Mouse (Mus musculus) lung, embryonic 16.5 days (tissue): ENCODE measurements around the gene Cfap70. TPM values are rescaled to one million over a fixed set of nuclear protein-coding genes. Genes with fewer than 3 reads are reported as not detected.
A peak's percentile ranks its signal among the peaks of the same experiment; 100 is the strongest.

Experiments used
- ATAC-seq: fragments of 200-750 bp; cut with Nextera tagmentation; 2 replicates; pipeline ENCODE4 v1.8.0; 2017; ENCODE audit warnings: low read depth, mild to moderate bottlenecking, moderate library complexity
- H3K27ac ChIP-seq: fragments of 300-500 bp; sonication (generic); 2 replicates; pipeline ENCODE4 v1.5.1; 2014; ENCODE audit warnings: mild to moderate bottlenecking, control low read depth, low read length
- H3K27me3 ChIP-seq: fragments of 300-500 bp; sonication (generic); 2 replicates; pipeline ENCODE4 v1.6.1; 2014; ENCODE audit warnings: low read depth, low read length, mixed read lengths; ENCODE audit not compliant: control insufficient read depth, insufficient read depth
- H3K36me3 ChIP-seq: fragments of 300-500 bp; sonication (generic); 2 replicates; pipeline ENCODE4 v1.6.1; 2014; ENCODE audit warnings: low read length; ENCODE audit not compliant: control insufficient read depth, insufficient read depth
- H3K4me1 ChIP-seq: fragments of 300-500 bp; sonication (generic); replicated peaks from 2 replicates; pipeline ENCODE4 v1.6.1; 2014; ENCODE audit warnings: low read length, mixed read lengths; ENCODE audit not compliant: control insufficient read depth, insufficient read depth
- H3K4me2 ChIP-seq: fragments of 300-500 bp; sonication (generic); 2 replicates; pipeline ENCODE4 v1.6.1; 2014; ENCODE audit warnings: low read depth, low read length, control low read depth
- H3K4me3 ChIP-seq: fragments of 300-500 bp; sonication (generic); 2 replicates; pipeline ENCODE4 v1.5.1; 2014; ENCODE audit warnings: mild to moderate bottlenecking, low read length, control low read depth
- H3K9ac ChIP-seq: fragments of 300-500 bp; sonication (generic); 2 replicates; pipeline ENCODE4 v1.6.1; 2014; ENCODE audit warnings: low read length, control low read depth
- H3K9me3 ChIP-seq: fragments of 300-500 bp; sonication (generic); 2 replicates; pipeline ENCODE4 v1.6.1; 2016; ENCODE audit warnings: low read length; ENCODE audit not compliant: control insufficient read depth
- WGBS: fragments of 180-500 bp; shearing (Covaris S2); extraction: QIAGEN DNeasy Blood & Tissue Kit; methylation state at CpG from one replicate; pipeline ENCODE4 v1.1.7; 2014; 5-methylcytosine and 5-hydroxymethylcytosine counted together
- polyA plus RNA-seq: library from polyadenylated mRNA; unstranded; fragments of >200 nt; fragmentation: Nextera tagmentation; extraction: Ambion mirVana; gene quantifications from 2 replicates; pipeline ENCODE4 v1.2.1, GENCODE M21; 2015

The Cfap70 gene
- 2.2 and 5.6 TPM in 2 replicates for polyA plus RNA-seq

GRCm38 (mm10) chr14:20451765-20452331 is at the start of gene Cfap70:
Gene Cfap70 (minus strand): TSS chr14:20452226.
- Histone ChIP-seq H3K27ac (no peak within 1 kb of the TSS), H3K4me3 (peak within 1 kb of the TSS; percentile 55), H3K4me2 (peak within 1 kb of the TSS; percentile 67), H3K9me3 (no peaks in the 10 kb centered on the region), H3K36me3 (peaks cover 13% of the 10 kb centered on the region), H3K27me3 (no peaks in the 10 kb centered on the region), H3K9ac (peak within 1 kb of the TSS; percentile 60), H3K4me1 (peaks cover 2% of the 10 kb centered on the region; the same call in 1 of the 2 replicates)
- WGBS, result 3% methylated on average over 15 of the region's 15 CpGs
- ATAC-seq, result peak; percentile 69

- no peak for ATAC-seq
Measured at GRCm38 (mm10) chr14:20499982-20500381, 48.0 kb upstream of the Cfap70 start.

GRCm38 (mm10) chr14:20496603-20497002 is 44.6 kb upstream of the Cfap70 start, which contains the start of gene Mss51:
Gene Mss51 (minus strand): TSS chr14:20496901.
- no peak within 1 kb of the TSS for H3K27ac ChIP-seq
- H3K9ac ChIP-seq, result no peak within 1 kb of the TSS
- H3K4me1 ChIP-seq, result no peaks in the 10 kb centered on the region
- H3K4me3 ChIP-seq, result no peak within 1 kb of the TSS
- peaks cover 21% of the 10 kb centered on the region for H3K36me3 ChIP-seq
- H3K9me3 ChIP-seq, result no peaks in the 10 kb centered on the region
- WGBS, result 73% methylated on average over 2 of the region's 2 CpGs
- no peaks in the 10 kb centered on the region for H3K27me3 ChIP-seq
- no peak within 1 kb of the TSS for H3K4me2 ChIP-seq
- ATAC-seq, result no peak

More at GRCm38 (mm10) chr14:20499982-20500381, 48.0 kb upstream of the Cfap70 start:
- H3K36me3 ChIP-seq, result peaks cover 15% of the 10 kb centered on the region
- no peak overlapping the region for H3K4me2 ChIP-seq
- 84% methylated on average over 3 of the region's 3 CpGs for WGBS
- H3K27me3 ChIP-seq, result no peaks in the 10 kb centered on the region
- no peak overlapping the region for H3K9ac ChIP-seq
- no peaks in the 10 kb centered on the region for H3K9me3 ChIP-seq
- H3K27ac ChIP-seq, result no peak overlapping the region
- H3K4me3 ChIP-seq, result no peak overlapping the region
- no peaks in the 10 kb centered on the region for H3K4me1 ChIP-seq

GRCm38 (mm10) chr14:20486031-20486430 is 34.0 kb upstream of the Cfap70 start:
- H3K4me3 ChIP-seq, result no peak overlapping the region
- WGBS, result 93% methylated on average over 5 of the region's 5 CpGs

GRCm38 (mm10) chr14:20482051-20482751 is 30.2 kb upstream of the Cfap70 start:
- Histone ChIP-seq H3K27ac (no peak overlapping the region), H3K9me3 (no peaks in the 10 kb centered on the region), H3K4me2 (no peak overlapping the region), H3K9ac (no peak overlapping the region), H3K36me3 (no peaks in the 10 kb centered on the region; the same call in 1 of the 2 replicates), H3K4me1 (peaks cover 10% of the 10 kb centered on the region; the same call in 1 of the 2 replicates), H3K27me3 (no peaks in the 10 kb centered on the region), H3K4me3 (no peak overlapping the region)
- no peak for ATAC-seq
- 80% methylated on average over 7 of the region's 7 CpGs for WGBS

More at GRCm38 (mm10) chr14:20486031-20486430, 34.0 kb upstream of the Cfap70 start:
- ATAC-seq, result no peak
- Histone ChIP-seq H3K27me3 (no peaks in the 10 kb centered on the region), H3K4me2 (no peak overlapping the region), H3K9ac (no peak overlapping the region), H3K27ac (no peak overlapping the region), H3K9me3 (no peaks in the 10 kb centered on the region), H3K4me1 (no peaks in the 10 kb centered on the region), H3K36me3 (no peaks in the 10 kb centered on the region; the same call in 1 of the 2 replicates)

- H3K4me1 ChIP-seq, result peaks cover 10% of the 10 kb centered on the region; the same call in 1 of the 2 replicates
- no peak overlapping the region for H3K27ac ChIP-seq
- no peaks in the 10 kb centered on the region for H3K9me3 ChIP-seq
- no peaks in the 10 kb centered on the region; the same call in 1 of the 2 replicates for H3K36me3 ChIP-seq
- no peak overlapping the region for H3K4me3 ChIP-seq
- H3K4me2 ChIP-seq, result no peak overlapping the region
- no peak for ATAC-seq
- no peaks in the 10 kb centered on the region for H3K27me3 ChIP-seq
- no peak overlapping the region for H3K9ac ChIP-seq
- 24% methylated on average over 5 of the region's 5 CpGs for WGBS
Measured at GRCm38 (mm10) chr14:20481211-20481610, 29.2 kb upstream of the Cfap70 start.

- ATAC-seq, result peak; percentile 16
- no peaks in the 10 kb centered on the region; the same call in 1 of the 2 replicates for H3K36me3 ChIP-seq
- no peaks in the 10 kb centered on the region for H3K27me3 ChIP-seq
- H3K27ac ChIP-seq, result peak overlapping the region; percentile 73
- H3K4me2 ChIP-seq, result peak overlapping the region; percentile 69
- peak overlapping the region; percentile 78 for H3K9ac ChIP-seq
- peak overlapping the region; percentile 65 for H3K4me3 ChIP-seq
- WGBS, result 57% methylated on average over 1 of the region's 1 CpGs
- peaks cover 10% of the 10 kb centered on the region; the same call in 1 of the 2 replicates for H3K4me1 ChIP-seq
- H3K9me3 ChIP-seq, result no peaks in the 10 kb centered on the region
Measured at GRCm38 (mm10) chr14:20480195-20480579, 28.2 kb upstream of the Cfap70 start.

- H3K27ac ChIP-seq, result peak within 1 kb of the TSS; percentile 73
- H3K4me3 ChIP-seq, result peak within 1 kb of the TSS; percentile 65
- H3K27me3 ChIP-seq, result no peaks in the 10 kb centered on the region
- H3K4me1 ChIP-seq, result peaks cover 10% of the 10 kb centered on the region; the same call in 1 of the 2 replicates
- H3K36me3 ChIP-seq, result no peaks in the 10 kb centered on the region; the same call in 1 of the 2 replicates
- WGBS, result under 1% methylated on average over 48 of the region's 48 CpGs
- peak within 1 kb of the TSS; percentile 69 for H3K4me2 ChIP-seq
- H3K9me3 ChIP-seq, result no peaks in the 10 kb centered on the region
- H3K9ac ChIP-seq, result peak within 1 kb of the TSS; percentile 78
- peak; percentile 94 for ATAC-seq
Measured at GRCm38 (mm10) chr14:20479291-20480194, 27.5 kb upstream of the Cfap70 start, which contains the start of gene Anxa7. Gene Anxa7 (minus strand): TSS chr14:20480133.
